Mouse (Mus musculus) frontal cortex, postnatal 25 days (tissue): ENCODE results near the gene Gbf1.

Experiments
- DNase-seq, 2 experiments: peaks; one replicate each; pipeline ENCODE4 v3.0.0; 2022; ENCODE audit warnings: low spot score in 2 of 2

Gene Gbf1

DNA sequence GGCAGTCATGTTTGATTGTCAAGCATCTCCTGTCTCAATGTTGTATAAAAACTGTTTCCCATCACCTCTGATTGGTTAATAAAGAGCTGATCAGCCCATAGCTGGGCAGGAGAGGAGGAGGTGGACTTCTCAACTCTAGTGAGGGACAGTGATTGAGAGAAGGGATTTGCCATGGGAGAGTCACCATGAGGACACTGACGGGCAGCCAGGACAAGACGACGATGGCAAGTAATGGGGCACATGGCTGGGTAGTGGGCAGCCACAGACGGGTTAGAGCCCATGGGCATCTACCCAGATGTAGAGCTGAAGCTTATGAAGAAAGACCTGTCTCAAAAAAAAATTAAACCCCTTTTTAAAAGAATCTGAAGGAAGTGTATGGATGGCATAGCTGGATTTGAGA, 150.2 kb downstream of the Gbf1 start:
- no peak for DNase-seq

GRCm38 (mm10) chr19:46303251-46304215, 151.2 kb downstream of the Gbf1 start:
- DNase-seq: no peak

- DNase-seq: peak in 1 of 2 experiments; percentile 70
Observed at GRCm38 (mm10) chr19:46304216-46304841, 152.0 kb downstream of the Gbf1 start, which contains the start of gene Nfkb2. Nfkb2 (plus strand) TSS chr19:46304320.

DNA sequence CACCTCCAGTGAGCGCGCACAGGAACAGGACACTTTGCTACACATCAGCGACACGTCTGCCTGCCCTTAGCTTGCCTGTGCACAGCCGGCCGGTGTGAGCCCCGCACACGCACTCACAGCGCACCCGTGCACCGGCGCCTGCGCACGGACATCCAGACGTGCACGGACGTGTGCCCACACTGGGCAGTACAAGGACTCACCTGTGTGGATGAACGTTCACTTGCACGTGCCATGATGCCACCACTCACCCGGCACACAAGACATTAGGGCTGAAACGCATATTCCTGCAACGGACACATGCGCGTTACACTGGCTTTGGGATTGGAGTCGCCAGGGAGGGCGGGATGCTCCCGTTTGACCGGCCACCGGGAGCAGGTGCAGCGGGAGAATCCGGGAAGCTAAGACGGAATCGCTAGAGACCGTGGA, 152.6 kb downstream of the Gbf1 start:
- DNase-seq: no peak

GRCm38 (mm10) chr19:46305432-46306267, 153.3 kb downstream of the Gbf1 start:
- no peak for DNase-seq

DNA sequence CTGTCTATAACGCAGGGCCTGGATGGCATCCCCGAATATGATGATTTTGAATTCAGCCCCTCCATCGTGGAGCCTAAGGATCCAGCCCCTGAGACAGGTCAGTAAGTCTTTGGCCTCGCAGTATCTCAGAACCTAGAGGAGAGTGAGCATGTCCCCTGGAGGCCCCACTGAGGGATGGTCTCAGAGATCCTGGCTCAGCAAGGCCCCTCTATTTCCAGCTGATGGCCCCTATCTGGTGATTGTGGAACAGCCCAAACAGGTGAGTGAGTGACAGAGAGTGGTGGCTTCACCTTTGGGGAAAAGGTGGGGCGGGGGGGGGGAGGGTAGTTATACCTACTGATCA, 153.9 kb downstream of the Gbf1 start:
- DNase-seq: no peak

DNA sequence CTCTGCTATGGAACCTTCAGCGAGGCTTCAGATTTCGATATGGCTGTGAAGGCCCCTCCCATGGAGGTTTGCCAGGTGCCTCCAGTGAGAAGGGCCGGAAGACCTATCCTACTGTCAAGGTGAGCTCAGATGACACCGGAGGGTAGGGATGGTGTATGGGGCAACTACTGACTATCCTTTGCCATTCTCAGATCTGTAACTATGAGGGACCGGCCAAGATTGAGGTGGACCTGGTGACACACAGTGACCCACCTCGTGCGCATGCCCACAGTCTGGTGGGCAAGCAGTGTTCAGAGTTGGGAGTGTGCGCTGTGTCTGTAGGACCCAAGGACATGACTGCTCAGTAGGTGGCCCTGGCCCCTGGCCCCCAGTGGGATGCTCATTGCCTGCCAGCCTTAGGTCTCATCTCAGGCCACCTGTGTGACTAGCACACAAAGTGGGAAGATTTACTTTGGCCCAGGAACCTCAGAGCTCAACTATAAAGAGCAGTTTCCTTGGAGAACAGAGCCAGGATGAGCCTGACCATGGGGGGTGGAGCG, 154.5 kb downstream of the Gbf1 start:
- no peak for DNase-seq

- DNase-seq: no peak
Observed at GRCm38 (mm10) chr19:46307781-46308180, 155.5 kb downstream of the Gbf1 start.

GRCm38 (mm10) chr19:46308303-46308702, 156.0 kb downstream of the Gbf1 start:
- no peak for DNase-seq

DNA sequence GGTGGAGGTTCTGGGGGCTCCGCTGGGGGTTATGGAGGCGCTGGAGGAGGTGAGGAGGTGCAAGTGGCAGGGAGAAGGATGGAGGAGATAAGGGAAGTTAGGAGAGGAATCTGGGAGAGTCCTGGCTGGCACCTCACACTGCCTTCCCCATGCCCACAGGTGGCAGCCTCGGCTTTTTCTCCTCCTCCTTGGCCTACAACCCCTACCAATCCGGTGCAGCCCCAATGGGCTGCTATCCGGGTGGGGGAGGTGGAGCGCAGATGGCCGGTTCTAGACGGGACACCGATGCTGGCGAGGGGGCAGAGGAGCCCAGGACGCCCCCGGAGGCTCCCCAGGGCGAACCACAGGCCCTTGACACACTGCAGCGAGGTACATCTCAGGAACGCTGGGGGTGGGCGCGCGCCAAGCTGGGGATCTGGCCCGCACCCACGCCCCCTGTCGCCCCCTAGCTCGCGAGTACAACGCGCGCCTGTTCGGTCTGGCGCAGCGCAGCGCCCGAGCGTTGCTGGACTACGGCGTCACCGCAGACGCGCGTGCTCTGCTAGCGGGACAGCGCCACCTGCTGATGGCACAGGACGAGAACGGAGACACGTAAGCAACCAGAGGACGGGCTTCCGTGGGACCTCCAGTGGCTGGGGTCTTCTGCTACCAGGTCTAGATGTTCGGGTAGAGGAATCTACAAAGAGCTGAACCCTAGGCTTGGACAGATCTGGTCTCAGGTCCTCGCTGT, 156.6 kb downstream of the Gbf1 start:
- DNase-seq: peak; percentile 80 to 86

- DNase-seq: no peak
Observed at GRCm38 (mm10) chr19:46309651-46310305, 157.5 kb downstream of the Gbf1 start.

GRCm38 (mm10) chr19:46310312-46310865, 158.1 kb downstream of the Gbf1 start:
- no peak for DNase-seq

- DNase-seq: no peak
Observed at GRCm38 (mm10) chr19:46311341-46311740, 159.0 kb downstream of the Gbf1 start.

- peak in 1 of 2 experiments; percentile 5 for DNase-seq
Observed at GRCm38 (mm10) chr19:46312566-46312965, 160.3 kb downstream of the Gbf1 start.

DNA sequence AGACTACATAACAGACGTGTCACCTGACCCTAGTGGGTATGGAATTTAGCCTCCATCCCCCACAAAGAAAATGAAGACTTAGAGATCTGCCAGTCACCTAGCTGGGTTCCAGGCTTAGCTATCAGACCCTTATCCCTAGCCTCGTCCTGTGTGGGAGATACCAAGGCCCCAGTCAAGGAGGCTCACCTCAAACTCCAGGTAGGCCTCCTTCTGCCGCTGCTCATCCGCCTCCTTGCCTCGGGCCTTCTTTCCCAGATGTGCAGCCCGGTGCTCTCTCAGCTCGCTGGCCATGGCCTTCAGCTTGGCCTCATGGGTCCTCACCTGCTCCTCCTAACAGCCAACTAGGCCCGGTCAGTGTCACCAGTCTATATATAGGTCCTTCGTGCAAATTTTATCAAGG, 160.8 kb downstream of the Gbf1 start:
- peak in 1 of 2 experiments; percentile 2 for DNase-seq

- DNase-seq: no peak
Observed at GRCm38 (mm10) chr19:46313591-46313990, 161.3 kb downstream of the Gbf1 start.

DNA sequence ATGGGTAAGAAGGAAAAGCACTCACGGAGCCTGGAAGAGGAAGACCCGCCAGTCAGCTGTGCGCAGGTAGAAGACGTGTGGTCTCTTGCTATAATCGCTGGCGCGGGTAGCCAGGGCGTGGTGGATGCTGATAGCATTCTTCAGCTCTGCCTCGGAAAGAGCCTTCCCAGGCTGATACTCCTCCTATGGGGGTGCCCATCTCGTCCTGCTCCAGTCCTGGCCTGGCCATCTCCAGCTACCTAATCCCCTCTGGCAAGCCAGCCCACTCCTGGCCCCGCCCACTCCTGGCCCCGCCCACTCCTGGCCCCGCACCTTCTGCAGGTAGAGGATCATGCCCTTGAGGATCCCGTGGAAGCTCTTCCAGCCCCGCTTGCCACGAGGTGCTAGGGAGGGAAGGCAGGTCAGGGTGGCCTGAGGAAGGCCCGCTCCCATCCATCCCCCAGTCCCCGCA, 161.9 kb downstream of the Gbf1 start:
- peak in 1 of 2 experiments; percentile 2 for DNase-seq

- DNase-seq: peak; percentile 2 to 5
Observed at GRCm38 (mm10) chr19:46314872-46315742, 162.8 kb downstream of the Gbf1 start.
